Mouse (Mus musculus) limb, embryonic 15.5 days (tissue): Measurements from ENCODE around the gene Ctnna3. TPM values are rescaled to one million over a fixed set of nuclear protein-coding genes. Genes with fewer than 3 reads are reported as not detected.
A peak's percentile ranks its signal among the peaks of the same experiment; 100 is the strongest.

Experiments used
- ATAC-seq: fragments of 200-750 bp; cut with Nextera tagmentation; 2 replicates; pipeline ENCODE4 v1.8.0; 2017; ENCODE audit warnings: low read depth, moderate TSS enrichment; ENCODE audit not compliant: insufficient number of reproducible peaks, low FRiP score, low TSS enrichment
- H3K27ac ChIP-seq: fragments of 300-500 bp; sonication (generic); 2 replicates; pipeline ENCODE4 v1.5.1; 2015; ENCODE audit warnings: moderate library complexity, mild to moderate bottlenecking, inconsistent platforms
- H3K27me3 ChIP-seq: fragments of 300-500 bp; sonication (generic); 2 replicates; pipeline ENCODE4 v1.6.1; 2015; ENCODE audit warnings: inconsistent platforms
- H3K36me3 ChIP-seq: fragments of 300-500 bp; sonication (generic); 2 replicates; pipeline ENCODE4 v1.6.1; 2015; ENCODE audit warnings: inconsistent platforms
- H3K4me1 ChIP-seq: fragments of 300-500 bp; sonication (generic); 2 replicates; pipeline ENCODE4 v1.6.1; 2015; ENCODE audit warnings: inconsistent platforms
- H3K4me2 ChIP-seq: fragments of 300-500 bp; sonication (generic); 2 replicates; pipeline ENCODE4 v1.6.1; 2015; ENCODE audit warnings: mild to moderate bottlenecking, inconsistent platforms
- H3K4me3 ChIP-seq: fragments of 300-500 bp; sonication (generic); 2 replicates; pipeline ENCODE4 v1.5.1; 2015; ENCODE audit warnings: mild to moderate bottlenecking, inconsistent platforms
- H3K9ac ChIP-seq: fragments of 300-500 bp; sonication (generic); 2 replicates; pipeline ENCODE4 v1.6.1; 2015; ENCODE audit warnings: inconsistent platforms
- H3K9me3 ChIP-seq: fragments of 300-500 bp; sonication (generic); 2 replicates; pipeline ENCODE4 v1.6.1; 2016; ENCODE audit warnings: inconsistent platforms
- WGBS: fragments of 180-500 bp; shearing (Covaris S2); methylation state at CpG from one replicate; pipeline ENCODE4 v1.1.7; 2015; 5-methylcytosine and 5-hydroxymethylcytosine counted together
- polyA plus RNA-seq: library from polyadenylated mRNA; unstranded; fragments of >200 nt; fragmentation: Nextera tagmentation; extraction: Ambion mirVana; gene quantifications from 2 replicates; pipeline ENCODE4 v1.2.1, GENCODE M21; 2015

Ctnna3 gene
- polyA plus RNA-seq, 1 experiment from 2014 or later: 0.95 TPM

DNA sequence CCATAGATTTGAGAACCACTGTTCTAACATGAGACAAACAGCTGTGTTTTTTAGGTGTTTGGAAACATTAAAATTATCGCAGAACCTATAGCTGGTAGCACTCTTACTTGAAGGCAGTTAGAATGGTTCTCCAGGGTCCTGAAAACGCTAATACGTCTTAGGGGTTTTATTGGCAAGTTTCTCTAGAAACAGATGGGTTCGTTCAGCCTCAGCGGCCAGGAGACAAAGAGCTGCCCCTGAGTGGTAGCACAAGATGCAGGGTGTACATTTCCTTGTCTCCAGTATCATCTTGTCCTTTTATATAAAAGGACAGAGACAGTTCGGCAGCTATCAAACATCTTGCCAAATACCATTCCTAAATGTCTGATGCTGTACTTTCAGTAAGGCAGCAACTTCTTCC lies 620.0 kb downstream of the Ctnna3 start:
- Histone ChIP-seq H3K4me1 (no peaks in the 10 kb centered on the region), H3K4me3 (no peak overlapping the region)

DNA sequence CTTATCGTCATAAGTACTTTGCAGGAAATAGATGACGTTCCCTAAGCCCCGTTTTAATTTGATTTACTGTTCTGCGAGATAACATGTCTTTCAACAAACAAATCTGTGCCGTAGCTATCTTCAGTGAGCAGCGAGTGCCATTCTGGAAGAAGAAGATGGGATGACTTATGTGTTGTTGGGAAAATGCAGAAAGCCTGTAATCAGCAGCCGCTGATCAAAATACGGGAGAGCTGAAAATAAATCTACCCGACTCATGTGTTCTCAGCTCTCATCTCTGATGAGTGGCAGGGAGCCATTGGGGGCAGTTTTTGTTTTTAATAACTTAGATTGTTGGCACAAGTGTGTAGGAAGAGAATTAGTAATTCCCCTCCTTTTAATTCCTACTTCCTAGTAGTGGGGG lies 633.8 kb downstream of the Ctnna3 start:
- no peak for ATAC-seq
- 79% methylated on average over 9 of the region's 9 CpGs for WGBS

More for the DNA sequence above, 620.0 kb downstream of the Ctnna3 start:
- no peak overlapping the region for H3K4me2 ChIP-seq
- H3K36me3 ChIP-seq: no peaks in the 10 kb centered on the region
- no peaks in the 10 kb centered on the region for H3K27me3 ChIP-seq
- no peak overlapping the region for H3K27ac ChIP-seq
- H3K9ac ChIP-seq: no peak overlapping the region
- WGBS: 46% methylated on average over 6 of the region's 6 CpGs
- ATAC-seq: no peak
- no peaks in the 10 kb centered on the region for H3K9me3 ChIP-seq

DNA sequence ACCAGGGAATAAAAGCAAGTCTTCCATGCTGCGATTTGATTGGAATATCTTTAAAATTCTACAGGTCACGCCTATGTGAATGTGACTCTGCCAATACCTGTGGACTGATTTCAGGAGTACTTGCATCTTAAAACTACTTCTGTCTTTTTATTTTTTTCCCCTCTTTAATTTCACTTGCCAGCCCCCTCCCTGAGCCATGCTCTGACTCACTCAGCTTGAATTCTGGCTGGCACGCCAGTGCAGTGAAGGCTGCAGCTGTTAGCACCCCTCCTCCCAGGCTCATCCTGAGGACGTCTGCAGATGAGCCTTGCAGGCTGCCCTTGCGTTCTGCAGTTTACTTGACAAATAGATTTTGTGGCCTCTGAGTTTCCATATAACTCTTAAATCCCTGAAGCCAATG lies 646.0 kb downstream of the Ctnna3 start:
- 29% methylated on average over 5 of the region's 5 CpGs for WGBS
- Histone ChIP-seq H3K27ac (no peak overlapping the region), H3K4me2 (no peak overlapping the region), H3K27me3 (no peaks in the 10 kb centered on the region), H3K9ac (no peak overlapping the region), H3K9me3 (no peaks in the 10 kb centered on the region), H3K36me3 (no peaks in the 10 kb centered on the region), H3K4me3 (no peak overlapping the region), H3K4me1 (no peaks in the 10 kb centered on the region)
- no peak for ATAC-seq

More for the DNA sequence above, 633.8 kb downstream of the Ctnna3 start:
- no peak overlapping the region for H3K4me2 ChIP-seq
- no peak overlapping the region for H3K4me3 ChIP-seq
- no peak overlapping the region for H3K9ac ChIP-seq
- H3K27ac ChIP-seq: no peak overlapping the region
- H3K36me3 ChIP-seq: no peaks in the 10 kb centered on the region
- no peaks in the 10 kb centered on the region for H3K4me1 ChIP-seq
- H3K27me3 ChIP-seq: no peaks in the 10 kb centered on the region
- no peaks in the 10 kb centered on the region for H3K9me3 ChIP-seq

DNA sequence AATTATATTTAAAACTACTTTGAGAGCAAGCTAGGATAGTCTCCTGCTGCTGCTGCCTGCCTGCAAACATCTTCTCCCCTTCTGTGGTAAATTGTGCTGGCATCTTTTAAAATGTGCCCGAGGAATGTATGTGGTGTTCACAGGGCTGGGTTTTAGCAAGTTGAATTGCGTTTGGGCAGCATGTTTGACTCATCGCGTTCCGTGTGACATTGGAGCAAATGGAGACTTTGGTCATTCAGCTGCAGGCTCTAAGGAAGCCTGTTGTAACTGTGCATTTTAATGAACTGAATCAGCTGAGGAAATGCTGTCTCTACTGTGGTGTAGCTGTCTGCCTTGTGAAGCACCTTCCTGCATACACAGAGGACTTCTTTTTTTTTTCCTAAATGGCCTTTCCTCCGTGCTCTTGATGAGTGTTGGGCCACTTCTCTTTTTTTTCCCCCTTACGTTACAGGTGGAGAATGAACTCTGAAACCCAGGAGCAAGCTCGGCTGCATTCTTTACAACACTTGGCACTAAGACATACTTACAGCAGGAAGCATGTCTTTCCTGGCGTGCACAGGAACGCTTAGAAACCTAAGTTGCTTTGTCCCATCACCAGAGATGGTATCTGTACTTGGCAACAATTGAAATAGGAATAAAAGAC lies 646.6 kb downstream of the Ctnna3 start:
- ATAC-seq: no peak
- H3K9me3 ChIP-seq: no peaks in the 10 kb centered on the region
- no peaks in the 10 kb centered on the region for H3K4me1 ChIP-seq
- H3K4me2 ChIP-seq: no peak overlapping the region
- no peak overlapping the region for H3K4me3 ChIP-seq
- no peaks in the 10 kb centered on the region for H3K27me3 ChIP-seq
- no peak overlapping the region for H3K27ac ChIP-seq
- 41% methylated on average over 10 of the region's 10 CpGs for WGBS
- no peaks in the 10 kb centered on the region for H3K36me3 ChIP-seq
- H3K9ac ChIP-seq: no peak overlapping the region

DNA sequence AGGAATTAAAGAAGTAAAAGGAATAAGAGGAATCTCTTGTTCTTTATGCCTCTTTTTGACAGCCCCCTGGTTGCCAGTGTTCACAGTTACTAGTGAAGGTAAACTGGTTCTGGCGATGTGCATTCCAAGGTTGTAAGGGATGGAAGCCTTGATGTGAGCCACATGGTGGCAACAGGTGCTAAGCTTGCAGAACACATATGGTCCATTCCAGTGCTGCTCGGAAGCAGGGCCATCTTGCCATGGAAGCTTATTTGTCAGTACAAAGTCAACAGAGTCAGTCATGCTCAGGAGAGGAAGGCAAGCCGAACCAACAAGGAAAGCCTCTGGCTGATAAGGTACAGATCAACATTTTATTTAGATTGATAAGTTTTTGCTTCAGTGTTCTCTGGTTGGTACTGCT lies 652.4 kb downstream of the Ctnna3 start:
- no peaks in the 10 kb centered on the region for H3K9me3 ChIP-seq
- WGBS: 62% methylated on average over 3 of the region's 3 CpGs
- H3K9ac ChIP-seq: no peak overlapping the region
- H3K4me3 ChIP-seq: no peak overlapping the region
- no peak for ATAC-seq
- H3K4me2 ChIP-seq: no peak overlapping the region
- peaks cover 20% of the 10 kb centered on the region; the same call in 1 of the 2 replicates for H3K27me3 ChIP-seq
- no peak overlapping the region for H3K27ac ChIP-seq
- no peaks in the 10 kb centered on the region for H3K36me3 ChIP-seq
- 0 out of 2 replicates have a peak, but pooled peaks cover 4% of the 10 kb centered on the region for H3K4me1 ChIP-seq

DNA sequence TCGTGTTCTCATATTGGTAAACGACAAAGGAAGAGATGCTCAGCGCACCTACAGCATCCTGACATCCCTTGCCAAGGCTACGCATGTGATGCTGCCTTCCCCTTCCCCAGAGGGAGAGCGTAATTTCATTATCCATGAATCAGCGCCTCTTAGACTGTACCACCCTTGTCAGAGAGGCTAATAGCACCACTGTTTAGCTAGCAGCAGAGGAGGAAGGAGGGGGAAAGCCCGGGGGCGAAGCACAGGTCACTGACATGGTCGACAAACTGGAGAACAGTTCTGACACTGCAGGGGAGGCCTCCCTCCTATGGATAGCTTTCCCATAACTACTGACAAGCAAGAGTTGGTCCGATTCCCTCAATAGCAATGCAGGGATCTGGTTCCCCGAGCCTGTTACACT lies 653.9 kb downstream of the Ctnna3 start:
- no peak for ATAC-seq
- WGBS: 64% methylated on average over 11 of the region's 11 CpGs
- H3K36me3 ChIP-seq: no peaks in the 10 kb centered on the region
- H3K27me3 ChIP-seq: peaks cover 34% of the 10 kb centered on the region
- no peak overlapping the region for H3K4me2 ChIP-seq
- H3K27ac ChIP-seq: no peak overlapping the region
- H3K4me1 ChIP-seq: peaks cover 8% of the 10 kb centered on the region; the same call in 1 of the 2 replicates
- H3K4me3 ChIP-seq: no peak overlapping the region
- no peak overlapping the region for H3K9ac ChIP-seq
- H3K9me3 ChIP-seq: no peaks in the 10 kb centered on the region

DNA sequence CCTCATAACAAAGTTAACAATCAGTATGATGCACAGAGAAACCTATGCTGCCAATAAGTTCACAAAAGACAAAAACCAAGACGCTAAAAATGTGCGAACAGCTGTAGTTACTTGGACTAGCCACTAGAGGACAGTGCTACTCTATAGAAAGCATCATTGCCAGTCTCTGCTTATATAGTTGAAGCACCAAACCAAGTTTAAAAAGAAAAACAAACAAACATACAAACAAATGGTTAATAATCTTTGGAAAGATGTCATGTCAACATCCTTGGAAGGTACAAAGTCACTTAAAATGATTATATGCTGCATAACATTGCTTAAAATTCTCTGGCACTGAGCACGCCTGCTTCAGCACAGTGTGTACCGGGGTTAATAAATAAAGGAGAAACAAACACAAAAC lies 654.6 kb downstream of the Ctnna3 start:
- Histone ChIP-seq H3K4me3 (no peak overlapping the region), H3K36me3 (no peaks in the 10 kb centered on the region), H3K4me2 (no peak overlapping the region), H3K27ac (no peak overlapping the region), H3K9me3 (no peaks in the 10 kb centered on the region), H3K27me3 (peaks cover 38% of the 10 kb centered on the region), H3K9ac (no peak overlapping the region), H3K4me1 (peaks cover 8% of the 10 kb centered on the region; the same call in 1 of the 2 replicates)
- ATAC-seq: no peak
- WGBS: 41% methylated on average over 4 of the region's 4 CpGs

DNA sequence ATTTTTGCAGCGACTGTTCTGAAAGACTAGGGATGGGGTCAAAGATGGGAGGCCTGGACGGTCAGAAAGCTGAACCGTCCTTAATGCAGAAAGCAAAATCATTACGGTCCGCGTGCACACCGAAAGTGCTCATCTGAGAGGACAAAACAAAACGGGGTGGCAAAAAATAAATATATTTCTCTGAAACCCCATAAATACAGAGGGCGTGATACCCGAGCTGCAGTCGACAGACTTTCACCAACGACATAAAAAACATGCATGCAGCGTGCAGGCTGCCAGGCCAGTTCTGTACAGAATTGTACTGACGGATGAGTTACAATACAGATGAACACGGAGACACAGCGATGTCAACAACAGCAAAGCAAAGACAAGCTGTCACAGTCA lies 656.3 kb downstream of the Ctnna3 start:
- peaks cover 42% of the 10 kb centered on the region for H3K27me3 ChIP-seq
- H3K36me3 ChIP-seq: no peaks in the 10 kb centered on the region
- no peak overlapping the region for H3K4me3 ChIP-seq
- H3K9me3 ChIP-seq: no peaks in the 10 kb centered on the region
- H3K9ac ChIP-seq: no peak overlapping the region
- H3K27ac ChIP-seq: no peak overlapping the region
- H3K4me2 ChIP-seq: no peak overlapping the region
- H3K4me1 ChIP-seq: peaks cover 11% of the 10 kb centered on the region; the same call in 1 of the 2 replicates
- 56% methylated on average over 16 of the region's 16 CpGs for WGBS
- no peak for ATAC-seq

DNA sequence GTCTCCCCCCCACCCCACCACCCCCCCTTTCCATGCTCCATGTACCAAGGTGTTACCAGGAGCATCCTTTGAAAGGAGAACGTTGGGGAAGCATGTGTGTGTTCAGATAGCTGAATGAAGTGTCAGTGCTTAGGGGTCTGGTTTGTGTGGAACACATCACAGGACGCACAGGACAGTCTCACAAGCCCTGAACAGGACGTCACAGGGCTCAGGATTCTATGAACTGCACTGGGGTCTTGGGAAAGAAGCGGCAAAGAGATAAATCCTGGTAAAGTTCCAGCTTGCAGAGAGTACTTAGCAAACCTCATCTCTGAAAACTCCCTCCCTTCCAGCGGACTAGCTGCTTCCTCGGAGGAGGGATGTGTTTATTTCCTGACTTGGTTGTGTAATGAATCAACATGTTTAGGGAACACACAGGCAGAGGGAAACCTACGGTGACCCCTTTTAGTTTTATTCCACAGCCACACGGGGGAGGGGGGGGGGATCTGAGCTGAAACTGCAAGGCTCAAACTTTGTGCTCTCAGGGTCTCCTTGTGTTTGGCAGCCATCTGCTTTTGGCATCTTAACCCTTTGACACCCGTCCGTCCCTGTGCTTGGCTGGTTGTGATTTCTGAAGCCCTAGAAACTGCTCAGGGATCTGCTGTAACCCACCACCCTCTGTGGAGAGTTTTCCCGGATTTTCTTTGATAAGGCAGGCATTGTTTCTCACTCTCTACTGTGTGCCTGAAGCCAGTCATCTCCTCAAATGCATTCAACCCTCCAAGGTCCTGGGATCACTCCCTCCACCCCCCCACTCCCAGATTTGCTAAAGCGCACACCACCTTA lies 656.9 kb downstream of the Ctnna3 start:
- H3K4me1 ChIP-seq: peaks cover 11% of the 10 kb centered on the region; the same call in 1 of the 2 replicates
- H3K9ac ChIP-seq: no peak overlapping the region
- peaks cover 45% of the 10 kb centered on the region for H3K27me3 ChIP-seq
- peak overlapping the region; percentile 9 for H3K4me3 ChIP-seq
- ATAC-seq: no peak
- H3K27ac ChIP-seq: no peak overlapping the region
- 0 out of 2 replicates have a peak overlapping the region, but pooled peaks have one; percentile 64 for H3K4me2 ChIP-seq
- H3K9me3 ChIP-seq: no peaks in the 10 kb centered on the region
- H3K36me3 ChIP-seq: no peaks in the 10 kb centered on the region
- 6% methylated on average over 12 of the region's 12 CpGs for WGBS

DNA sequence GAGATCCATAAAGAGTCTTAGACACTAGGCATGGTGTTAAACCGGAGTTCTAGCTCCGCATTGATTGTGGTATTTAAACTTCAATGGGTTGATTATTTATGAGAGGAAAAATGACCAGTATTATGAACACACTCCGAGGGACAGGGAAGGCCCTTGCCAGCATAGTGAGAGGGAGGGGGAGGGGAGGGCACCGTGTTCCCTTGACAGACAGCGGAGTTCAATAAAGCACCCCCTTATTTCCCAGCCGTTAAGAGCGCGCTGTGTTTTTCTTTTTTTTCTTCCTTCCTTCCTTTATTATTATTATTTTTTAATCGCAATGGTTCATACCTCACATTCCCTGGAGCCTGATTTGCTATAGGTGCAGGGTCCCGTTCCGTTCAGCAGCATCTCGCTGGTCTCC lies 657.6 kb downstream of the Ctnna3 start:
- no peak for ATAC-seq
- peaks cover 45% of the 10 kb centered on the region for H3K27me3 ChIP-seq

DNA sequence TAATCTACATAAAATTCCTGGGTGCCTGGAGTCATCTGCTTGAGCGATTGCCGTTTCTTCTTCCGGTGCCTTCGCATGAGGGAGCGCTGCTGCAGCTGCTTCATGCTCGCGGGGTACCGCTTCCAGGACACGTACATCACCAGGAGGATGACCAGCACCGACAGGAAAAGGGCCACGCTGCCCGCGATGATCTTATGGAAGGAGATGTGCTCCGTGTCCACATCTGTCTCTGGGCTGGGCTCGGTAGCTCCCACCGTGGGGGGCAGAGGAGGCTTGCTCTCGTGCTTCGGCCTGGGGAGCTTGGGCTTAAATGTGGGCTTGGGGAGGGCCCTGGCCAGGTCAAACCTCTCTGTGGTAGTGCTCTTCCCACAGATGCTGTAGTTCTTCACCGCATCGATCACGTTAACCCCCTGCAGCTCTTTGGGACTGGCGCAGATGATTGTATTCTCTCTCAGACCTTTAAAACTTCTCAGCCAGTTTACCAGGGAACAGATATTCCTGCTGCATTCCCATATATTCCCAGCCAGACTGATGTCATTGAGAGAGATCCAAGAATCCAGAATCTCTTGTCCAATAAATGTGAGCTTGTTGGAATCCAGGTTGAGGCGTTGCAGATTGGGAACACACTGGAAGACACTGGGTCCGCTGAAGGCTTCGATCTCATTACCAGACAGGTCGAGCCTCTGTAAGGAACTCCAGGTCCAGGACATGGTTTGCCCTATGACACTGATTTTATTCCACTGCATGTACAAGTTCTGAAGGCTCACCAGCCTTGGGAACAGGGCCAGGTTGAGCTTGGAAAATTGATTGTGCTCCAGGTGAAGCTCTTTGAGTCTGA lies 658.3 kb downstream of the Ctnna3 start:
- no peak overlapping the region for H3K9ac ChIP-seq
- 6% methylated on average over 26 of the region's 26 CpGs for WGBS
- peaks cover 45% of the 10 kb centered on the region for H3K27me3 ChIP-seq

More for the DNA sequence above, 657.6 kb downstream of the Ctnna3 start:
- 1% methylated on average over 12 of the region's 12 CpGs for WGBS
- Histone ChIP-seq H3K4me3 (peak overlapping the region; percentile 35), H3K9me3 (no peaks in the 10 kb centered on the region), H3K27ac (no peak overlapping the region), H3K4me1 (peaks cover 11% of the 10 kb centered on the region; the same call in 1 of the 2 replicates), H3K9ac (no peak overlapping the region), H3K4me2 (peak overlapping the region; percentile 64), H3K36me3 (no peaks in the 10 kb centered on the region)

More for the DNA sequence above, 658.3 kb downstream of the Ctnna3 start:
- Histone ChIP-seq H3K36me3 (no peaks in the 10 kb centered on the region), H3K4me1 (peaks cover 11% of the 10 kb centered on the region; the same call in 1 of the 2 replicates), H3K4me2 (peak overlapping the region; percentile 64), H3K9me3 (no peaks in the 10 kb centered on the region), H3K27ac (no peak overlapping the region), H3K4me3 (peak overlapping the region; percentile 35)
- no peak for ATAC-seq
